Mouse (Mus musculus) spleen, postnatal 14 days (tissue): ENCODE data around the gene Ruvbl1.

Experiments used
- DNase-seq, 2 experiments: peaks; one replicate each; pipeline ENCODE4 v3.0.0; 2021 to 2022; ENCODE audit warnings: low spot score in 2 of 2

Ruvbl1 gene

DNA sequence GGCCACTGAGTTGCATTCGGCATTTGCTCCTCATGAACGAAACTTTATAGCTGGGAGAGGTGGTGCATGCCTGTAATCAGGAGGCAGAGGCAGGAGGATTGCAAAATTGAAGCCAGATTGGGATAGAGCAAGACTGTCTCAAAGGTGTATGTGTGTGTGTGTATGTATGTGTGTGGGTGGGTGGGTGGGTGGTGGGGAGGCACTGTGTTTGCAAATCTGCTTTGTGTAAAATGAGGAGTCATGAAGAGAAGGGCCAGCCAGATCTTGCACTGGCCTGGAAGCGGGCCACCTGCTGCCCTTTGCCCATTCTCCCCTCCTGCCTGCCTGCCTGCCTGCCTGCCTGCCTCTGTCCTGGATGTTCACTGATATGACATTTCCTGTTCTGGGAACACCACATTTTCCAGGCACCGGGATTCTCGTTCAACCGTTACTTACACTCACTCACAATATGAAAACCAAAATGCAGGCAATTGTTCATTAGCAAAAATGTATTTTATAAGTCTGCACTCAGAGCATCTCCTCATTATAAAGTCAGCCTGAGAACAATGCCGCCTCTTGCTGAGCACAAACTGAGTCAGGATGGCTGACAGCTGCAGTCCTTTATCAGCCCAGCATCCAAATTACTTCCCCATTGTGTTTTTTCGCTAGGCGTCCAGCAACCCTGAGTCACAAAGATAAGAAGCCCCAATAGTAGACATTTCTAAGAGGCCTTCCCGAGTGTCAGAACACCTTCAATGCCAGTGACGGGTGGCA lies 79.6 kb downstream of the Ruvbl1 start:
- DNase-seq = no peak

DNA sequence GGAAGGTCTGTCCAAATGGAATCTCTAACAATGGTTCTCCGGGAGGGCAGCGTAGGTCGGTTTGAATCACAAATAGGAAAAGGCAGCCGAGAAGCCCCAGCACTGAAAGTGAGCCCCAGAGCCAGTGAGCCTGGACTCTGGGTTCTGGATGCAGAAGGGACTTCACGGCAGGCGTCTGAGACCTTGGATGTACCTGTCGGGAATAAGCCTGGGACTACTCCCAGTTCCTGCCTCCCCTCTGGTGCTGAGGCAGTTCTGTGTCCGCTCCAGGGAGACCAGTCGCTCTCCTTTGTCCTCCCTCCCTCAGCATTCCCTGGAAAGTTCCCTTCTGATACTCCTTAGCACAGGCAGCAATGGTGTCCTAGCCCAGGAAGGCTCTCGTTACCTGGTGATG lies 80.2 kb downstream of the Ruvbl1 start:
- DNase-seq = no peak
